Mouse (Mus musculus) cerebellum, adult 2 months (tissue): Measurements from ENCODE around the gene Cd244a.

Experiments used
- CTCF ChIP-seq: fragments of 200-500 bp; IDR thresholded peaks from 2 replicates; pipeline ENCODE4 v1.5.1; 2011; ENCODE audit warnings: low read depth, mild to moderate bottlenecking, control low read depth, low read length, moderate library complexity, borderline replicate concordance; ENCODE audit not compliant: insufficient read depth
- POLR2A ChIP-seq: fragments of 200-500 bp; IDR thresholded peaks from 2 replicates; pipeline ENCODE4 v1.6.1; 2011; ENCODE audit warnings: low read length, control low read depth, borderline replicate concordance; ENCODE audit not compliant: insufficient read depth

- no peak for TF ChIP-seq CTCF
- TF ChIP-seq POLR2A, result no peak
Observed at GRCm38 (mm10) chr1:171556366-171556765, 2.6 kb upstream of the Cd244a start.
